Mouse (Mus musculus) cerebellum, adult 9-10 months (tissue): ENCODE data around the gene Kifc1.
A peak's percentile ranks its signal among the peaks of the same experiment; 100 is the strongest.

ENCODE experiments used
- DNase-seq: peaks from one replicate; pipeline ENCODE4 v3.0.0; 2022

The Kifc1 gene

GRCm38 (mm10) chr17:33890533-33891059 lies at the start of gene Kifc1:
TSS of gene Kifc1 (minus strand) at chr17:33890661.
- DNase-seq: peak; percentile 100

GRCm38 (mm10) chr17:33938783-33939182 lies 48.3 kb upstream of the Kifc1 start:
- DNase-seq: no peak

GRCm38 (mm10) chr17:33936993-33937392 lies 46.5 kb upstream of the Kifc1 start:
- no peak for DNase-seq

GRCm38 (mm10) chr17:33935422-33936055 lies 45.1 kb upstream of the Kifc1 start:
- DNase-seq: no peak

- no peak for DNase-seq
Observed at GRCm38 (mm10) chr17:33932970-33933369, 42.5 kb upstream of the Kifc1 start.

GRCm38 (mm10) chr17:33932448-33932847 lies 42.0 kb upstream of the Kifc1 start:
- no peak for DNase-seq

- DNase-seq: no peak
Observed at GRCm38 (mm10) chr17:33931947-33932346, 41.5 kb upstream of the Kifc1 start.

- no peak for DNase-seq
Observed at GRCm38 (mm10) chr17:33931159-33931866, 40.9 kb upstream of the Kifc1 start.

GRCm38 (mm10) chr17:33930280-33931158 lies 40.1 kb upstream of the Kifc1 start:
- DNase-seq: peak; percentile 83

- peak; percentile 92 for DNase-seq
Observed at GRCm38 (mm10) chr17:33929371-33930279, 39.2 kb upstream of the Kifc1 start, which contains the start of gene Rgl2. TSS of gene Rgl2 (plus strand) at chr17:33929543.

GRCm38 (mm10) chr17:33928251-33928947 lies 37.9 kb upstream of the Kifc1 start:
- DNase-seq: no peak

GRCm38 (mm10) chr17:33926207-33926932 lies 35.9 kb upstream of the Kifc1 start:
- no peak for DNase-seq

GRCm38 (mm10) chr17:33925406-33926116 lies 35.1 kb upstream of the Kifc1 start:
- no peak for DNase-seq

GRCm38 (mm10) chr17:33924577-33925283 lies 34.3 kb upstream of the Kifc1 start:
- DNase-seq: no peak

GRCm38 (mm10) chr17:33921361-33921760 lies 30.9 kb upstream of the Kifc1 start:
- DNase-seq: peak; percentile 39

GRCm38 (mm10) chr17:33920282-33921097 lies 30.0 kb upstream of the Kifc1 start:
- peak; percentile 90 for DNase-seq

GRCm38 (mm10) chr17:33919351-33920281 lies 29.2 kb upstream of the Kifc1 start:
- DNase-seq: peak; percentile 80
